Mouse (Mus musculus): ENCODE measurements around the gene Esm1. TPM values are rescaled to one million over a fixed set of nuclear protein-coding genes. Genes with fewer than 3 reads are reported as not detected.
"Not testable (repeated sequence)": the region's sequence is repeated elsewhere in the genome, so short reads cannot be mapped to it uniquely, and the experiment has no call there.

The Esm1 gene
- polyA plus RNA-seq, 1 experiment from 2014 or later, result 1.6 TPM

DNA sequence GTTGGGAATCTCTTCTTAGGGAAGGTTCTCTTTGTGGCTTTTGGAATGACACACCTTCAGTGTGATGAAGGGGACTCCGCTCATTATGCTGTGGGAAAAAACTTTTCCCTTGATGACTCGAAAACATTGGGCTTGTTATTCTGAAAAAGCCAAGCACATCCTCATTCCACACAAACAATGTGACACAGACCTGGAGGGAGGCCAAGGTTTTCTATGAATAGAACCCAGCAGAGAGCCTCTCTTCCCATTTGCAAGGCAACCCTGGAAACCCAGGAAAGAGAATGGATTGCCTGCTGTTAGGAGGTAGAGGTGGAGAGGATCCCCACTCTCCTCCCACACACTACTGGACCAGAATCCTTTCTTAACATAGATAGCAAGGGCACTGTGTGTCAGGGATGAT, 14.6 kb downstream of the Esm1 start:
- no peak overlapping the region for H3K27ac ChIP-seq (ENCODE audit: low read length)
- 0 out of 2 replicates have a peak overlapping the region, but pooled peaks have one; percentile 1 for H3K4me3 ChIP-seq (ENCODE audit: low read length)
- no peaks in the 10 kb centered on the region for H3K27me3 ChIP-seq (ENCODE audit: control insufficient read depth, insufficient read depth, low read depth, low read length)
- peak; percentile 66; the same call in 1 of the 2 replicates for ATAC-seq (ENCODE audit: low read depth)
- H3K4me2 ChIP-seq (ENCODE audit: low read depth, low read length), result peak overlapping the region; percentile 31
- H3K36me3 ChIP-seq (ENCODE audit: control insufficient read depth, insufficient read depth, low read length), result no peaks in the 10 kb centered on the region
- H3K9me3 ChIP-seq (ENCODE audit: control insufficient read depth, low read length), result no peaks in the 10 kb centered on the region
- whole genome bisulfite sequencing, result 10% methylated on average over 2 of the region's 2 CpGs
- H3K9ac ChIP-seq (ENCODE audit: low read length), result no peak overlapping the region
- H3K4me1 ChIP-seq (replicated peaks; ENCODE audit: control insufficient read depth, insufficient read depth, low read length), result peaks cover 7% of the 10 kb centered on the region

DNA sequence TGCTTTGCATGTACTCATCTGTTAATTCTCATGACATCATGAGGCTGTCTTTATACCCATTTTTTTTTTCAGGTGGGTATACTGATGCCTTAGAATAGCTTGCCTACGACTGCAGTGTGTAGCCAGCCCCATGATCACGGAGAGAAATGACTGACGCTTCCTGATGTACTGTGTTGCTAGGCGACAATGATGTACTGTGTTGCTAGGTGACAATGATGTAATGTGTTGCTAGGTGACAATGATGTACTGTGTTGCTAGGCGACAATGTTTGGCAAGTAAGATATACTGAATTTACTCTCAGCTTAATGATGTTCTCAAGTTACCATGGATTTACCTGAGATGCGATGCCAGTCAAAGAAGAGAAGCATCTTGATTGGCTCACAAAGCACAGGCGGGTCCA, 16.4 kb downstream of the Esm1 start, which contains the start of gene Gzmk:
Gzmk (minus strand) TSS at position 98 of the 400 bp plus-strand sequence.
- Histone ChIP-seq H3K4me1 (replicated peaks; ENCODE audit: control insufficient read depth, insufficient read depth, low read length) (peaks cover 7% of the 10 kb centered on the region), H3K36me3 (ENCODE audit: control insufficient read depth, insufficient read depth, low read length) (no peaks in the 10 kb centered on the region), H3K27me3 (ENCODE audit: control insufficient read depth, insufficient read depth, low read depth, low read length) (no peaks in the 10 kb centered on the region), H3K9me3 (ENCODE audit: control insufficient read depth, low read length) (no peaks in the 10 kb centered on the region), H3K4me2 (ENCODE audit: low read depth, low read length) (no peak within 1 kb of the TSS), H3K27ac (ENCODE audit: low read length) (no peak within 1 kb of the TSS), H3K9ac (ENCODE audit: low read length) (no peak within 1 kb of the TSS), H3K4me3 (ENCODE audit: low read length) (no peak within 1 kb of the TSS)
- no peak for ATAC-seq (ENCODE audit: low read depth)
- 42% methylated on average over 7 of the region's 7 CpGs for WGBS

DNA sequence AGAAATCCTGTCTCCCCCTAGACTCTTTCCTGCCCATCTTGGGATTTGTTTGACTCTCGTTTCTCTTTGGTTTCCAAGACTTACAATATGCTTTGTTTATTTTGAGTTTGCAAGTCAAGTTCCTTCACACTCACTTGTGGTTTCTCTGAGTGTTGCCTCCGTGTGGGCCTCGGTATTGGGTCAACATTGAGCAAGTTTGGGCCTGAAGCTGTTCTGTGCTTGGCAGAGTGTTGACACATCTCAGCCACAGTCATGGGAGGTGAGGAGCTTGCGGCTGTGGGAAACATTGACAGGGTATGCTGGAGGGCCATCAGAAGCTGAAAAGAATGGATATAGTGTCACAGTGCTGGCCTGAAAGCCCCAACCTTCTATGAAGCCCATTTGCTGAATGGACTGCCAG, 17.6 kb downstream of the Esm1 start:
- 17% methylated on average over 4 of the region's 4 CpGs for WGBS
- H3K9ac ChIP-seq (ENCODE audit: low read length), result no peak overlapping the region
- ATAC-seq (ENCODE audit: low read depth), result peak; percentile 92

DNA sequence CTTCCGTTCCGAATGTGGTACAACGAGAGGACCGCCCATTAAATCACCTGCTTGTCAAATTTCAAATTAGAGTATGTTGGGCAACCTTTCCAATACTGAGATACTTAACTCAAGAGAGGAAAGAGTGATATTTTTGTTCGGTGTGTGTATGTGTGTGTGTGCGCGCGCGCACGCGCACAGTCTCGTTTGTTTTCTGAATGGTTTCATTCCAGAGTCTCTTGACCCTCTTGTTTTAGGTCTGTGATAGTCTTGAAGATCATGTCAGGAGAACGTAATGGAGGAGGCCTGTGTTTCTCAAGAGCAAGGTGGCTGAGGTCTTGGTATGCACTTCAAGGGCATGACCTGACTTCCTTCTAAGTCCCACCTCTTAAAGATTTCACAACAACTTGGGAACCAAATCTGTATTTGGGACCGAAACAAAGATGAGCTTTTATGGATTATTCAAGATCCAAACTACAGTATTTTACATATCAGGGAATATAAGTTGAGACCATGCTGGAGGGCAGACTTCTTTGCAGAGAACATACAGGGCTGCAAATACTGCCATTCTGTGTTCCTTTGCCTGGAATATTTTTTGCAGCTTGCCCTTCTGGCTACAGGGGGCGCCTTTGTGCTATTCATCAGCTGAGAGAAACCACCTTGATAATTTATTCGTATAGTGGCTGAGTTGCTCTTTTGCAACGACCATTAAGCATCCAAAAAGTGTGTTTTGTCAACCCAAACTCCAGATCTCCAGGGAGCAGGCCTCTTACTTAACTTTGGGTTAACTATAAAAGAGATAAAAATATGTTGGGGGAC, 18.4 kb downstream of the Esm1 start:
- H3K4me2 ChIP-seq (ENCODE audit: low read depth, low read length), result no peak overlapping the region
- H3K4me1 ChIP-seq (replicated peaks; ENCODE audit: control insufficient read depth, insufficient read depth, low read length), result peaks cover 7% of the 10 kb centered on the region
- H3K4me3 ChIP-seq (ENCODE audit: low read length), result no peak overlapping the region
- no peaks in the 10 kb centered on the region for H3K9me3 ChIP-seq (ENCODE audit: control insufficient read depth, low read length)
- H3K27me3 ChIP-seq (ENCODE audit: control insufficient read depth, insufficient read depth, low read depth, low read length), result no peaks in the 10 kb centered on the region
- H3K27ac ChIP-seq (ENCODE audit: low read length), result no peak overlapping the region
- 80% methylated on average over 17 of the region's 17 CpGs for WGBS
- ATAC-seq (ENCODE audit: low read depth), result no peak
- H3K36me3 ChIP-seq (ENCODE audit: control insufficient read depth, insufficient read depth, low read length), result no peaks in the 10 kb centered on the region
- H3K9ac ChIP-seq (ENCODE audit: low read length), result no peak overlapping the region

More for the DNA sequence above, 17.6 kb downstream of the Esm1 start:
- Histone ChIP-seq H3K4me1 (replicated peaks; ENCODE audit: control insufficient read depth, insufficient read depth, low read length) (peaks cover 7% of the 10 kb centered on the region), H3K27me3 (ENCODE audit: control insufficient read depth, insufficient read depth, low read depth, low read length) (no peaks in the 10 kb centered on the region), H3K4me2 (ENCODE audit: low read depth, low read length) (no peak overlapping the region), H3K9me3 (ENCODE audit: control insufficient read depth, low read length) (no peaks in the 10 kb centered on the region), H3K27ac (ENCODE audit: low read length) (no peak overlapping the region), H3K4me3 (ENCODE audit: low read length) (no peak overlapping the region), H3K36me3 (ENCODE audit: control insufficient read depth, insufficient read depth, low read length) (no peaks in the 10 kb centered on the region)

DNA sequence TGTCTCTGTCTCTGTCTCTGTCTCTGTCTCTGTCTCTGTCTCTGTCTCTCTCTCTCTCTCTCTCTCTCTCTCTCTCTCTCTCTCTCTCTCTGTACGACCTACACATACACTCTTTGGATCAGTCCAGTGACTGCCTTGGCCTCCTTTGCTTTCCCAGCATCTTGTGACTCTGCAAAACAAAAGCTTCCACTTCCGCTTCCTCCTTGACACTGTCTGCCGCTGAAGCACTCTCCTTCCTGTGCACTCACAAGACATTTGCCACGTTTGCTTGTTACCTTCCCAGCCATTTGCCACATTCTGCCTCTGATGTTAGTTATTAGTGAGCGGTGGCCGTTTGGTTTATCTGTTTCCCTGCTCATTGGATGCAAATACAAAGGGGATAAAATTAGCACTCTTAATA, 32.7 kb downstream of the Esm1 start:
- Histone ChIP-seq H3K4me3 (ENCODE audit: low read length) (no peak overlapping the region), H3K4me1 (replicated peaks; ENCODE audit: control insufficient read depth, insufficient read depth, low read length) (no peaks in the 10 kb centered on the region; the same call in 1 of the 2 replicates), H3K4me2 (ENCODE audit: low read depth, low read length) (no peak overlapping the region), H3K9me3 (ENCODE audit: control insufficient read depth, low read length) (no peaks in the 10 kb centered on the region), H3K27ac (ENCODE audit: low read length) (no peak overlapping the region; the same call in 1 of the 2 replicates), H3K27me3 (ENCODE audit: control insufficient read depth, insufficient read depth, low read depth, low read length) (no peaks in the 10 kb centered on the region), H3K36me3 (ENCODE audit: control insufficient read depth, insufficient read depth, low read length) (no peaks in the 10 kb centered on the region), H3K9ac (ENCODE audit: low read length) (no peak overlapping the region; the same call in 1 of the 2 replicates)
- WGBS, result 43% methylated on average over 6 of the region's 6 CpGs
- ATAC-seq (ENCODE audit: low read depth), result no peak

DNA sequence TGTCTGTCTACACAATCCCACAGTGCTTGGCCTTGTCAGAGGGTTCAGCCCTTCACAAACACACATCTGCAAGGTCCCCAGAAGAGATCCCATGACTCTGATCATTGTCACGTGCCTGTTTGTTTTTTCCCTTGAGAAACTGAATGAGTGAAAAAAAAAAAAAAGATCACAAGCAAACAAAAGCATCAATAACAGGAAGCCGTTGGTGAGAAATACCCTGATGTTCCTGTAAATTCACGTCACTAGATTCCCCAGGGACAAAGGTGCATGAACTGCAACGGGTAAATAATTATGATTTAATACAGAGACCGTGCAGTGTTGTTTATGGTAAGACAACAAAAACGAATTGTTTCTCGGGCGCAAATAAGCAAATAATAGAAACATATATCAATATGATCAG, 35.6 kb downstream of the Esm1 start:
- no peak overlapping the region for H3K4me2 ChIP-seq (ENCODE audit: low read depth, low read length)
- no peaks in the 10 kb centered on the region; the same call in 1 of the 2 replicates for H3K4me1 ChIP-seq (replicated peaks; ENCODE audit: control insufficient read depth, insufficient read depth, low read length)
- no peaks in the 10 kb centered on the region for H3K27me3 ChIP-seq (ENCODE audit: control insufficient read depth, insufficient read depth, low read depth, low read length)
- no peak overlapping the region for H3K27ac ChIP-seq (ENCODE audit: low read length)
- H3K36me3 ChIP-seq (ENCODE audit: control insufficient read depth, insufficient read depth, low read length), result no peaks in the 10 kb centered on the region
- WGBS, result 61% methylated on average over 8 of the region's 8 CpGs
- no peak overlapping the region for H3K4me3 ChIP-seq (ENCODE audit: low read length)
- no peak for ATAC-seq (ENCODE audit: low read depth)
- no peaks in the 10 kb centered on the region for H3K9me3 ChIP-seq (ENCODE audit: control insufficient read depth, low read length)
- no peak overlapping the region for H3K9ac ChIP-seq (ENCODE audit: low read length)

DNA sequence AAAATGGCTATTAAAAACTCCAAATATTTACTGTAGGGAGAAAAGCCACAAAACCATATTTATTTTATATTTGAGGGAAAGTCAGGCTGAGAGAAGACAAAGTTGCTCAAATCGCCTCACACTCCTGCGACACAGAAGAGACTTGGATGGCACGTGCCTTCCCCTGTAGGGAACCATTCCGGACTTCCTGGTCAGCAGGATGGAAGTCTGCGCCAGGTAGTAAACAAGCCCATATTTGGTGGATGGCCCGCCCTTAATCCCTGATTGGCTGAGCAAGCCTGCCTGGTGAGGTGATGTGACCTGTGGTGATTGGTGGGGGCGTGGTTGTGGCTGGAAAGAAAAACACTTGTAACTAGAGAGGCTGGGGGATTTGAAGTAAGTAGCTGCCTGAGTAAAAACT, 43.1 kb downstream of the Esm1 start:
- not testable (repeated sequence) for H3K27ac ChIP-seq (ENCODE audit: low read length); H3K4me2 ChIP-seq (ENCODE audit: low read depth, low read length); H3K27me3 ChIP-seq (ENCODE audit: control insufficient read depth, insufficient read depth, low read depth, low read length); ATAC-seq (ENCODE audit: low read depth); H3K9me3 ChIP-seq (ENCODE audit: control insufficient read depth, low read length); H3K9ac ChIP-seq (ENCODE audit: low read length); H3K4me3 ChIP-seq (ENCODE audit: low read length); H3K36me3 ChIP-seq (ENCODE audit: control insufficient read depth, insufficient read depth, low read length); H3K4me1 ChIP-seq (replicated peaks; ENCODE audit: control insufficient read depth, insufficient read depth, low read length)
- 65% methylated on average over 7 of the region's 7 CpGs for WGBS

DNA sequence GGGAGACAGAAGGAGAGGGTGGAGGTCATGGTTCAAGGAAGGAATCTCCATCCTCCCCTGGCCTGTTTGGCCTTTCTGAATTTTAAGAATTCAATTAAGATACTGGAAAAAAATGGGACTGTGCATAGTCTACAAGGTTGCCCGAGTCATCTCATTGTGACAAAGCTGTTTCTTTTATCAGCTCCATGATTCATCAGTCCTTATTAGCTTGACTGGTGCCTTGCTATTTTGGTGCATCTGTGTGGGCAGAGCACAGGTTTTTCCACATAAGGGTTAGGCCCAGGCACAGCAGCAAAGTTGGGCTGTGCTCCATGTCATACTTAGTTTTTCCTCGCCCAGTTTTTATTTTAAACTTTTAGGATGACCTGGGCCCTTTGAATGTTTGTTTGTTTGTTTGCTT, 47.3 kb downstream of the Esm1 start:
- H3K9me3 ChIP-seq (ENCODE audit: control insufficient read depth, low read length), result no peaks in the 10 kb centered on the region
- no peak overlapping the region for H3K4me3 ChIP-seq (ENCODE audit: low read length)
- H3K36me3 ChIP-seq (ENCODE audit: control insufficient read depth, insufficient read depth, low read length), result no peaks in the 10 kb centered on the region
- H3K4me1 ChIP-seq (replicated peaks; ENCODE audit: control insufficient read depth, insufficient read depth, low read length), result no peaks in the 10 kb centered on the region
- no peak overlapping the region for H3K4me2 ChIP-seq (ENCODE audit: low read depth, low read length)
- no peak overlapping the region for H3K9ac ChIP-seq (ENCODE audit: low read length)
- ATAC-seq (ENCODE audit: low read depth), result no peak
- no peak overlapping the region for H3K27ac ChIP-seq (ENCODE audit: low read length)
- H3K27me3 ChIP-seq (ENCODE audit: control insufficient read depth, insufficient read depth, low read depth, low read length), result no peaks in the 10 kb centered on the region
- WGBS, result 79% methylated on average over 2 of the region's 2 CpGs

DNA sequence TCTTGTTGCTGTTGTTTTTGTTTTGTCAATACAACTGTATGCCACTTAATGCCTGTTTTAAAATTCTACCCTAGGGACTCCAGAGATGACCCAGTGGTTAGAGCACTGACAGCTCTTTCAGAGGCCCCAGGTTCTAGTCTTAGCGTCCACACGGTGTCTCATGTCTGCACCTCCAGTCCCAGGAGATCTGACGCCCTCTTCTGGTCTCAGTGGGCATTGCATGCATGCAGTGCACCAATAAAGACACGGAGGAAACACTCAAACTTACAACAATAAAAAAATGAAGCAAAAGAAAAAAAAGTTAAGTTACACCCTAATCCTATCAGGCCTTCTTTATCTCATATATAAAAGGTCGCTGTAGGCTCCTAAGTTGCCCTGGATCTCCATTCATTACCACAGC, 47.7 kb downstream of the Esm1 start:
- 50% methylated on average over 5 of the region's 5 CpGs for WGBS
- Histone ChIP-seq H3K9ac (ENCODE audit: low read length) (no peak overlapping the region), H3K4me1 (replicated peaks; ENCODE audit: control insufficient read depth, insufficient read depth, low read length) (no peaks in the 10 kb centered on the region), H3K9me3 (ENCODE audit: control insufficient read depth, low read length) (no peaks in the 10 kb centered on the region), H3K27me3 (ENCODE audit: control insufficient read depth, insufficient read depth, low read depth, low read length) (no peaks in the 10 kb centered on the region), H3K27ac (ENCODE audit: low read length) (no peak overlapping the region), H3K36me3 (ENCODE audit: control insufficient read depth, insufficient read depth, low read length) (no peaks in the 10 kb centered on the region), H3K4me2 (ENCODE audit: low read depth, low read length) (no peak overlapping the region), H3K4me3 (ENCODE audit: low read length) (no peak overlapping the region)
- no peak for ATAC-seq (ENCODE audit: low read depth)

All from lung, embryonic 16.5 days (tissue).